Mouse (Mus musculus): ENCODE data around the gene Pbx1. TPM values are rescaled to one million over a fixed set of nuclear protein-coding genes. Genes with fewer than 3 reads are reported as not detected.
A peak's percentile ranks its signal among the peaks of the same experiment; 100 is the strongest.

Gene Pbx1
- polyA plus RNA-seq, 1 experiment from 2014 or later: 114 TPM

- peak; percentile 57; the same call in 1 of the 2 replicates for ATAC-seq (ENCODE audit: low FRiP score, low TSS enrichment)
- Histone ChIP-seq H3K4me2 (ENCODE audit: low read length) (peak overlapping the region; percentile 55), H3K4me1 (ENCODE audit: control insufficient read depth, insufficient read depth, low read length) (peaks cover 73% of the 10 kb centered on the region), H3K9ac (replicated peaks; ENCODE audit: low read length) (no peak overlapping the region), H3K36me3 (ENCODE audit: control insufficient read depth, insufficient read depth, low read length) (no peaks in the 10 kb centered on the region), H3K27me3 (ENCODE audit: control insufficient read depth, insufficient read depth, low read length) (no peaks in the 10 kb centered on the region), H3K9me3 (ENCODE audit: control insufficient read depth, low read length) (no peaks in the 10 kb centered on the region), H3K4me3 (replicated peaks; ENCODE audit: low read depth, low read length) (peak overlapping the region; percentile 3; the same call in 1 of the 2 replicates), H3K27ac (replicated peaks; ENCODE audit: low read depth, low read length) (peak overlapping the region; percentile 89)
- DNase-seq: peak; percentile 80
- 4% methylated on average over 14 of the region's 14 CpGs for WGBS
Observed at GRCm38 (mm10) chr1:168356970-168357441, 75.1 kb downstream of the Pbx1 start.

- no peak overlapping the region for H3K4me3 ChIP-seq (replicated peaks; ENCODE audit: low read depth, low read length)
- no peak for DNase-seq
- no peak overlapping the region; the same call in 1 of the 2 replicates for H3K9ac ChIP-seq (replicated peaks; ENCODE audit: low read length)
- no peaks in the 10 kb centered on the region for H3K36me3 ChIP-seq (ENCODE audit: control insufficient read depth, insufficient read depth, low read length)
- H3K9me3 ChIP-seq (ENCODE audit: control insufficient read depth, low read length): no peaks in the 10 kb centered on the region
- peaks cover 79% of the 10 kb centered on the region for H3K4me1 ChIP-seq (ENCODE audit: control insufficient read depth, insufficient read depth, low read length)
- ATAC-seq (ENCODE audit: low FRiP score, low TSS enrichment): no peak
- peak overlapping the region; percentile 89 for H3K27ac ChIP-seq (replicated peaks; ENCODE audit: low read depth, low read length)
- peak overlapping the region; percentile 55 for H3K4me2 ChIP-seq (ENCODE audit: low read length)
- H3K27me3 ChIP-seq (ENCODE audit: control insufficient read depth, insufficient read depth, low read length): no peaks in the 10 kb centered on the region
- WGBS: 29% methylated on average over 10 of the region's 10 CpGs
Observed at GRCm38 (mm10) chr1:168355985-168356556, 76.0 kb downstream of the Pbx1 start.

GRCm38 (mm10) chr1:168354934-168355333 is 77.1 kb downstream of the Pbx1 start:
- H3K9me3 ChIP-seq (ENCODE audit: control insufficient read depth, low read length): no peaks in the 10 kb centered on the region
- no peak overlapping the region for H3K4me3 ChIP-seq (replicated peaks; ENCODE audit: low read depth, low read length)
- H3K9ac ChIP-seq (replicated peaks; ENCODE audit: low read length): no peak overlapping the region; the same call in 1 of the 2 replicates
- H3K27ac ChIP-seq (replicated peaks; ENCODE audit: low read depth, low read length): peak overlapping the region; percentile 46
- WGBS: 3% methylated on average over 4 of the region's 4 CpGs
- H3K36me3 ChIP-seq (ENCODE audit: control insufficient read depth, insufficient read depth, low read length): no peaks in the 10 kb centered on the region
- no peaks in the 10 kb centered on the region for H3K27me3 ChIP-seq (ENCODE audit: control insufficient read depth, insufficient read depth, low read length)
- ATAC-seq (ENCODE audit: low FRiP score, low TSS enrichment) (no peak), DNase-seq (peak; percentile 77)
- H3K4me1 ChIP-seq (ENCODE audit: control insufficient read depth, insufficient read depth, low read length): peaks cover 76% of the 10 kb centered on the region
- H3K4me2 ChIP-seq (ENCODE audit: low read length): peak overlapping the region; percentile 33

- DNase-seq (no peak), ATAC-seq (ENCODE audit: low FRiP score, low TSS enrichment) (0 out of 2 replicates have a peak, but pooled peaks have one; percentile 18)
- peak overlapping the region; percentile 67 for H3K27ac ChIP-seq (replicated peaks; ENCODE audit: low read depth, low read length)
- no peak overlapping the region for H3K4me3 ChIP-seq (replicated peaks; ENCODE audit: low read depth, low read length)
- WGBS: 24% methylated on average over 8 of the region's 8 CpGs
- H3K4me2 ChIP-seq (ENCODE audit: low read length): no peak overlapping the region
- H3K27me3 ChIP-seq (ENCODE audit: control insufficient read depth, insufficient read depth, low read length): no peaks in the 10 kb centered on the region
- peaks cover 71% of the 10 kb centered on the region for H3K4me1 ChIP-seq (ENCODE audit: control insufficient read depth, insufficient read depth, low read length)
- H3K9ac ChIP-seq (replicated peaks; ENCODE audit: low read length): no peak overlapping the region
- no peaks in the 10 kb centered on the region for H3K9me3 ChIP-seq (ENCODE audit: control insufficient read depth, low read length)
- H3K36me3 ChIP-seq (ENCODE audit: control insufficient read depth, insufficient read depth, low read length): no peaks in the 10 kb centered on the region
Observed at GRCm38 (mm10) chr1:168348036-168348784, 83.9 kb downstream of the Pbx1 start.

GRCm38 (mm10) chr1:168344918-168345317 is 87.2 kb downstream of the Pbx1 start:
- no peak overlapping the region for H3K4me3 ChIP-seq (replicated peaks; ENCODE audit: low read depth, low read length)
- no peak for DNase-seq
- H3K4me2 ChIP-seq (ENCODE audit: low read length): no peak overlapping the region
- no peaks in the 10 kb centered on the region for H3K27me3 ChIP-seq (ENCODE audit: control insufficient read depth, insufficient read depth, low read length)
- H3K36me3 ChIP-seq (ENCODE audit: control insufficient read depth, insufficient read depth, low read length): no peaks in the 10 kb centered on the region
- WGBS: 71% methylated on average over 8 of the region's 8 CpGs
- no peak overlapping the region for H3K9ac ChIP-seq (replicated peaks; ENCODE audit: low read length)
- ATAC-seq (ENCODE audit: low FRiP score, low TSS enrichment): no peak
- H3K27ac ChIP-seq (replicated peaks; ENCODE audit: low read depth, low read length): peak overlapping the region; percentile 52; the same call in 1 of the 2 replicates
- H3K9me3 ChIP-seq (ENCODE audit: control insufficient read depth, low read length): no peaks in the 10 kb centered on the region
- H3K4me1 ChIP-seq (ENCODE audit: control insufficient read depth, insufficient read depth, low read length): peaks cover 76% of the 10 kb centered on the region

- Histone ChIP-seq H3K4me2 (ENCODE audit: low read length) (no peak overlapping the region), H3K27ac (replicated peaks; ENCODE audit: low read depth, low read length) (peak overlapping the region; percentile 52; the same call in 1 of the 2 replicates), H3K9me3 (ENCODE audit: control insufficient read depth, low read length) (no peaks in the 10 kb centered on the region), H3K4me3 (replicated peaks; ENCODE audit: low read depth, low read length) (no peak overlapping the region), H3K4me1 (ENCODE audit: control insufficient read depth, insufficient read depth, low read length) (peaks cover 74% of the 10 kb centered on the region), H3K9ac (replicated peaks; ENCODE audit: low read length) (no peak overlapping the region), H3K27me3 (ENCODE audit: control insufficient read depth, insufficient read depth, low read length) (no peaks in the 10 kb centered on the region), H3K36me3 (ENCODE audit: control insufficient read depth, insufficient read depth, low read length) (no peaks in the 10 kb centered on the region)
- no peak for ATAC-seq (ENCODE audit: low FRiP score, low TSS enrichment)
- no peak for DNase-seq
- 72% methylated on average over 5 of the region's 5 CpGs for WGBS
Observed at GRCm38 (mm10) chr1:168344262-168344661, 87.8 kb downstream of the Pbx1 start.

GRCm38 (mm10) chr1:168342269-168342668 is 89.8 kb downstream of the Pbx1 start:
- Histone ChIP-seq H3K27me3 (ENCODE audit: control insufficient read depth, insufficient read depth, low read length) (no peaks in the 10 kb centered on the region), H3K9me3 (ENCODE audit: control insufficient read depth, low read length) (no peaks in the 10 kb centered on the region), H3K27ac (replicated peaks; ENCODE audit: low read depth, low read length) (peak overlapping the region; percentile 89), H3K4me2 (ENCODE audit: low read length) (peak overlapping the region; percentile 34), H3K4me3 (replicated peaks; ENCODE audit: low read depth, low read length) (no peak overlapping the region), H3K4me1 (ENCODE audit: control insufficient read depth, insufficient read depth, low read length) (peaks cover 61% of the 10 kb centered on the region), H3K9ac (replicated peaks; ENCODE audit: low read length) (0 out of 2 replicates have a peak overlapping the region, but pooled peaks have one; percentile 4), H3K36me3 (ENCODE audit: control insufficient read depth, insufficient read depth, low read length) (no peaks in the 10 kb centered on the region)
- ATAC-seq (ENCODE audit: low FRiP score, low TSS enrichment): no peak
- no peak for DNase-seq
- 30% methylated on average over 5 of the region's 6 CpGs for WGBS

GRCm38 (mm10) chr1:168341863-168342262 is 90.2 kb downstream of the Pbx1 start:
- Histone ChIP-seq H3K36me3 (ENCODE audit: control insufficient read depth, insufficient read depth, low read length) (no peaks in the 10 kb centered on the region), H3K9ac (replicated peaks; ENCODE audit: low read length) (peak overlapping the region; percentile 4; the same call in 1 of the 2 replicates), H3K4me3 (replicated peaks; ENCODE audit: low read depth, low read length) (no peak overlapping the region), H3K27ac (replicated peaks; ENCODE audit: low read depth, low read length) (peak overlapping the region; percentile 89), H3K4me1 (ENCODE audit: control insufficient read depth, insufficient read depth, low read length) (peaks cover 61% of the 10 kb centered on the region), H3K4me2 (ENCODE audit: low read length) (peak overlapping the region; percentile 34), H3K27me3 (ENCODE audit: control insufficient read depth, insufficient read depth, low read length) (no peaks in the 10 kb centered on the region), H3K9me3 (ENCODE audit: control insufficient read depth, low read length) (no peaks in the 10 kb centered on the region)
- DNase-seq (peak; percentile 82), ATAC-seq (ENCODE audit: low FRiP score, low TSS enrichment) (peak; percentile 83)
- 6% methylated on average over 12 of the region's 12 CpGs for whole genome bisulfite sequencing

Measured in midbrain, embryonic 14.5 days (tissue).